Mouse (Mus musculus) small intestine, adult 2 months (tissue): ENCODE measurements around the gene Lrfn2.

Experiments
- CTCF ChIP-seq: fragments of 200-500 bp; IDR thresholded peaks from 2 replicates; pipeline ENCODE4 v1.5.1; 2012; ENCODE audit warnings: low read depth, mild to moderate bottlenecking, control low read depth, inconsistent platforms, low read length, moderate library complexity, mixed read lengths; ENCODE audit not compliant: insufficient replicate concordance, insufficient read length; ENCODE audit errors: extremely low read depth
- POLR2A ChIP-seq: fragments of 200-500 bp; IDR thresholded peaks from 2 replicates; pipeline ENCODE4 v1.6.1; 2012; ENCODE audit warnings: low read depth, mild to moderate bottlenecking, control low read depth, inconsistent platforms, low read length, moderate library complexity

GRCm38 (mm10) chr17:49124166-49124565 is 192.0 kb downstream of the Lrfn2 start:
- no peak for TF ChIP-seq CTCF
- no peak for TF ChIP-seq POLR2A
